Mouse (Mus musculus) left cerebral cortex, postnatal 36 days (tissue): ENCODE measurements around the gene Ufd1. TPM values are rescaled to one million over a fixed set of nuclear protein-coding genes. Genes with fewer than 3 reads are reported as not detected.

Source experiments
- DNase-seq, 2 experiments: peaks; one replicate each; pipeline ENCODE4 v3.0.0; 2021 to 2022; ENCODE audit warnings: low spot score in 2 of 2, mixed read lengths in 1 of 2
- intact Hi-C: fragments of 180-260 bp; cut with DNase I; formaldehyde crosslinking; loops from one replicate; pipeline ENCODE4 v1.15.1; 2025
- total RNA-seq, 2 experiments: library from RNA; stranded (reverse); gene quantifications; 2 replicates each; pipeline ENCODE4 v1.2.3; 2021

The Ufd1 gene
- total RNA-seq, 2 experiments from 2014 or later, result 77.2 to 94.9 TPM

GRCm38 (mm10) chr16:18876442-18877308 lies 65.1 kb downstream of the Ufd1 start, which contains the start of the genes Mrpl40 and Hira:
Gene Mrpl40, minus strand, starts transcription at chr16:18876862.
Gene Hira, plus strand, starts transcription at chr16:18877037.
- intact Hi-C loops, result loop anchor here (2.0 kb wide), 1 partner anchor 64 kb away; no protein-coding TSS in a partner anchor
- DNase-seq, result peak; percentile 92 to 94

GRCm38 (mm10) chr16:18877386-18878090 lies 66.0 kb downstream of the Ufd1 start:
- intact Hi-C loops, result loop anchor here (2.0 kb wide), 1 partner anchor 65 kb away; no protein-coding TSS in a partner anchor
- peak in 1 of 2 experiments; percentile 61 for DNase-seq

- intact Hi-C loops, result no loop called here
- no peak for DNase-seq
These were observed 66.6 kb downstream of the Ufd1 start for GRCm38 (mm10) chr16:18878091-18878720.

- intact Hi-C loops, result no loop called here
- no peak for DNase-seq
These were observed 72.5 kb downstream of the Ufd1 start for GRCm38 (mm10) chr16:18884044-18884443.

Other genes starting within 250 kb of the Ufd1 start
- gene Tbx1, start 221.1 kb upstream of the Ufd1 start, total RNA-seq, result 1 to 10 TPM in 1 of 2 experiments, under 1 TPM in 1; 0.94 to 1.4 TPM
- gene Gp1bb, start 189.4 kb upstream of the Ufd1 start, total RNA-seq, result 1 to 10 TPM; 1.1 to 1.6 TPM
- gene Gm49601, start 185.4 kb upstream of the Ufd1 start, total RNA-seq, result 100 to 1,000 TPM; 255 to 281 TPM
- 100 to 1,000 TPM; 834 to 992 TPM for gene Sept5, start 181.8 kb upstream of the Ufd1 start, total RNA-seq
- 10 to 100 TPM; 48.3 to 60.6 TPM for gene Cldn5, start 34.9 kb upstream of the Ufd1 start, total RNA-seq
- gene Cdc45, start 208 bp downstream of the Ufd1 start, total RNA-seq, result 1 to 10 TPM; 1.5 to 2.2 TPM
- gene 2510002D24Rik, start 24.8 kb downstream of the Ufd1 start, total RNA-seq, result 10 to 100 TPM; 28.2 to 30.6 TPM
- 1 to 10 TPM; 8.5 to 9.9 TPM for gene Gm28539, start 24.8 kb downstream of the Ufd1 start, total RNA-seq
- 10 to 100 TPM; 38.4 to 38.8 TPM for gene Mrpl40, start 65.1 kb downstream of the Ufd1 start, total RNA-seq
- gene Hira, start 65.3 kb downstream of the Ufd1 start, total RNA-seq, result 10 to 100 TPM; 71.9 to 83.9 TPM